Comparison of ENCODE assay signal across 9 mouse cellular contexts in genomic region chr11:67667531-67668332, GRCm38 (mm10). TPM values are rescaled to one million over a fixed set of nuclear protein-coding genes. Genes with fewer than 3 reads are reported as not detected.
DNase-seq lines count a peak whose midpoint lies in the region; ATAC-seq lines count a peak whose summit lies in the region.
"Had no signal": no experiment of that assay in that cellular context is flagged by ENCODE, and none has a peak within 500 bp of the region (broad histone marks: within the 10 kb centered on the region; RNA-seq: fewer than 3 reads in every experiment).

No protein-coding gene starts in this region.

- no peaks in the 10 kb centered on the region for H3K36me3 ChIP-seq in forebrain, embryonic 16.5 days (ENCODE audit: control insufficient read depth, insufficient read depth)
- H3K36me3 ChIP-seq in lung, embryonic 15.5 days = no peaks in the 10 kb centered on the region
- no peaks in the 10 kb centered on the region for H3K36me3 ChIP-seq in intestine, embryonic 15.5 days

- no peaks in the 10 kb centered on the region for H3K9me3 ChIP-seq in forebrain, embryonic 16.5 days (ENCODE audit: control insufficient read depth, low read length)
- H3K9me3 ChIP-seq in lung, embryonic 15.5 days = no peaks in the 10 kb centered on the region
- no peaks in the 10 kb centered on the region for H3K9me3 ChIP-seq in intestine, embryonic 15.5 days
- H3K9me3 ChIP-seq: megakaryocyte, embryonic 14.5 days had no signal

- intact Hi-C loops in gastrocnemius, postnatal 14 days (cut with DNase I; ENCODE audit: low total_unique reads) = no loop called here

- DNase-seq in gastrocnemius, adult 18-20 months (ENCODE audit: low spot score) = peak; percentile 72
- DNase-seq in gastrocnemius, postnatal 14 days = no peak
- peak; percentile 61 for DNase-seq in adrenal gland, adult 8-10 months
- peak; percentile 63 for DNase-seq in kidney, postnatal 10 days
- peak; percentile 80 for DNase-seq in testis, postnatal 14 days (ENCODE audit: low spot score)

- peak overlapping the region; percentile 39; the same call in 1 of the 2 replicates for H3K27ac ChIP-seq in forebrain, embryonic 16.5 days (ENCODE audit: low read length)
- H3K27ac ChIP-seq in lung, embryonic 15.5 days = 0 out of 2 replicates have a peak overlapping the region, but pooled peaks have one; percentile 57
- no peak overlapping the region for H3K27ac ChIP-seq in intestine, embryonic 15.5 days

- H3K4me1 ChIP-seq in forebrain, embryonic 16.5 days (replicated peaks; ENCODE audit: control insufficient read depth, insufficient read depth, low read length) = peaks cover 13% of the 10 kb centered on the region
- peaks cover 10% of the 10 kb centered on the region for H3K4me1 ChIP-seq in lung, embryonic 15.5 days
- H3K4me1 ChIP-seq in intestine, embryonic 15.5 days (replicated peaks) = no peaks in the 10 kb centered on the region
- H3K4me1 ChIP-seq: megakaryocyte, embryonic 14.5 days had no signal

- no peak overlapping the region for H3K4me3 ChIP-seq in forebrain, embryonic 16.5 days (replicated peaks; ENCODE audit: low read length)
- H3K4me3 ChIP-seq in lung, embryonic 15.5 days = no peak overlapping the region
- H3K4me3 ChIP-seq in intestine, embryonic 15.5 days (replicated peaks) = no peak overlapping the region
- H3K4me3 ChIP-seq: megakaryocyte, embryonic 14.5 days had no signal

- peak; percentile 85 for ATAC-seq in forebrain, embryonic 16.5 days
- peak; percentile 66 for ATAC-seq in lung, embryonic 15.5 days (ENCODE audit: borderline replicate concordance, extremely low read depth, low FRiP score, low TSS enrichment)
- no peak for ATAC-seq in intestine, embryonic 15.5 days

- 56% methylated on average over 13 of the region's 13 CpGs for WGBS in forebrain, embryonic 16.5 days
- 74% methylated on average over 13 of the region's 13 CpGs for WGBS in lung, embryonic 15.5 days
- WGBS in intestine, embryonic 15.5 days = 85% methylated on average over 13 of the region's 13 CpGs

- H3K9ac ChIP-seq in forebrain, embryonic 16.5 days (replicated peaks; ENCODE audit: low read depth, low read length) = no peak overlapping the region
- no peak overlapping the region for H3K9ac ChIP-seq in lung, embryonic 15.5 days
- no peak overlapping the region for H3K9ac ChIP-seq in intestine, embryonic 15.5 days

- no peak overlapping the region for H3K4me2 ChIP-seq in forebrain, embryonic 16.5 days (ENCODE audit: low read length)
- H3K4me2 ChIP-seq in lung, embryonic 15.5 days = no peak overlapping the region
- H3K4me2 ChIP-seq in intestine, embryonic 15.5 days (replicated peaks) = no peak overlapping the region

- no peaks in the 10 kb centered on the region for H3K27me3 ChIP-seq in forebrain, embryonic 16.5 days (replicated peaks; ENCODE audit: control insufficient read depth, insufficient read depth, low read length)
- no peaks in the 10 kb centered on the region for H3K27me3 ChIP-seq in lung, embryonic 15.5 days
- H3K27me3 ChIP-seq in intestine, embryonic 15.5 days (replicated peaks) = no peaks in the 10 kb centered on the region

RNA-seq across cellular contexts. Expression of gene Rcvrn, which starts 27.4 kb away (rescaled TPM):
- total RNA-seq in gastrocnemius, adult 18-20 months (2021) = under 1 TPM in 1 of 2 experiments, not detected in 1; 0.21 TPM
- total RNA-seq in gastrocnemius, postnatal 14 days (2021) = not detected
- 1 to 10 TPM in 1 of 4 experiments, not detected in 3; 1.0 TPM for total RNA-seq in adrenal gland, adult 8-10 months (2022)
- not detected in 2 replicates for polyA plus RNA-seq in forebrain, embryonic 16.5 days (2015; fragmentation: Nextera tagmentation; extraction: Ambion mirVana)
- not detected in 2 replicates for polyA plus RNA-seq in lung, embryonic 15.5 days (2015; fragmentation: Nextera tagmentation; extraction: Ambion mirVana)
- not detected in 2 replicates for polyA plus RNA-seq in intestine, embryonic 15.5 days (2015; fragmentation: Nextera tagmentation; extraction: Ambion mirVana)
